Mouse (Mus musculus) intestine, embryonic 15.5 days (tissue): ENCODE measurements around the gene Cct3. TPM values are rescaled to one million over a fixed set of nuclear protein-coding genes. Genes with fewer than 3 reads are reported as not detected.

Experiments
- ATAC-seq: fragments of 200-750 bp; cut with Nextera tagmentation; 2 replicates; pipeline ENCODE4 v1.8.0; 2017; ENCODE audit warnings: moderate TSS enrichment, moderate library complexity
- H3K27ac ChIP-seq: fragments of 300-500 bp; sonication (generic); 2 replicates; pipeline ENCODE4 v1.5.1; 2015; ENCODE audit warnings: mild to moderate bottlenecking, inconsistent platforms
- H3K27me3 ChIP-seq: fragments of 300-500 bp; sonication (generic); replicated peaks from 2 replicates; pipeline ENCODE4 v1.6.1; 2015; ENCODE audit warnings: inconsistent platforms
- H3K36me3 ChIP-seq: fragments of 300-500 bp; sonication (generic); 2 replicates; pipeline ENCODE4 v1.6.1; 2015; ENCODE audit warnings: inconsistent platforms
- H3K4me1 ChIP-seq: fragments of 300-500 bp; sonication (generic); replicated peaks from 2 replicates; pipeline ENCODE4 v1.6.1; 2015; ENCODE audit warnings: inconsistent platforms
- H3K4me2 ChIP-seq: fragments of 300-500 bp; sonication (generic); replicated peaks from 2 replicates; pipeline ENCODE4 v1.6.1; 2015; ENCODE audit warnings: mild to moderate bottlenecking, inconsistent platforms
- H3K4me3 ChIP-seq: fragments of 300-500 bp; sonication (generic); replicated peaks from 2 replicates; pipeline ENCODE4 v1.5.1; 2015; ENCODE audit warnings: inconsistent platforms
- H3K9ac ChIP-seq: fragments of 300-500 bp; sonication (generic); 2 replicates; pipeline ENCODE4 v1.6.1; 2015; ENCODE audit warnings: inconsistent platforms
- H3K9me3 ChIP-seq: fragments of 300-500 bp; sonication (generic); 2 replicates; pipeline ENCODE4 v1.6.1; 2016; ENCODE audit warnings: inconsistent platforms
- WGBS: fragments of 180-500 bp; shearing (Covaris S2); methylation state at CpG from one replicate; pipeline ENCODE4 v1.1.7; 2015; 5-methylcytosine and 5-hydroxymethylcytosine counted together
- polyA plus RNA-seq: library from polyadenylated mRNA; unstranded; fragments of >200 nt; fragmentation: Nextera tagmentation; extraction: Ambion mirVana; gene quantifications from 2 replicates; pipeline ENCODE4 v1.2.1, GENCODE M21; 2015

Cct3 gene
- polyA plus RNA-seq, 1 experiment from 2014 or later = 520 TPM

GRCm38 (mm10) chr3:88297321-88297851, 470 bp downstream of the Cct3 start:
- H3K4me3 ChIP-seq = peak overlapping the region; percentile 89
- peak overlapping the region; percentile 89 for H3K9ac ChIP-seq
- H3K36me3 ChIP-seq = peaks cover 25% of the 10 kb centered on the region
- H3K27ac ChIP-seq = peak overlapping the region; percentile 94
- H3K4me2 ChIP-seq = peak overlapping the region; percentile 62
- no peaks in the 10 kb centered on the region for H3K27me3 ChIP-seq
- H3K4me1 ChIP-seq = peaks cover 10% of the 10 kb centered on the region
- H3K9me3 ChIP-seq = no peaks in the 10 kb centered on the region
- under 1% methylated on average over 30 of the region's 30 CpGs for WGBS
- ATAC-seq = peak; percentile 27

- Histone ChIP-seq H3K27me3 (no peaks in the 10 kb centered on the region), H3K36me3 (peaks cover 40% of the 10 kb centered on the region)
Observed at GRCm38 (mm10) chr3:88299172-88299571, 2.3 kb downstream of the Cct3 start.

GRCm38 (mm10) chr3:88324951-88325405, 28.1 kb downstream of the Cct3 start, which contains the start of gene Glmp:
Gene Glmp, plus strand, starts transcription at chr3:88325023.
- 0 out of 2 replicates have a peak within 1 kb of the TSS, but pooled peaks have one; percentile 40 for H3K27ac ChIP-seq
- H3K9ac ChIP-seq = peak within 1 kb of the TSS; percentile 68
- ATAC-seq = peak; percentile 88
- H3K36me3 ChIP-seq = peaks cover 34% of the 10 kb centered on the region
- H3K4me3 ChIP-seq = peak within 1 kb of the TSS; percentile 84
- H3K9me3 ChIP-seq = no peaks in the 10 kb centered on the region
- H3K27me3 ChIP-seq = no peaks in the 10 kb centered on the region
- peak within 1 kb of the TSS; percentile 85 for H3K4me2 ChIP-seq
- peaks cover 7% of the 10 kb centered on the region for H3K4me1 ChIP-seq
- under 1% methylated on average over 10 of the region's 10 CpGs for WGBS

More at GRCm38 (mm10) chr3:88299172-88299571, 2.3 kb downstream of the Cct3 start:
- whole genome bisulfite sequencing = 76% methylated on average over 1 of the region's 1 CpGs
- Histone ChIP-seq H3K4me2 (no peak overlapping the region), H3K4me1 (peaks cover 10% of the 10 kb centered on the region), H3K4me3 (no peak overlapping the region), H3K9me3 (no peaks in the 10 kb centered on the region), H3K27ac (no peak overlapping the region), H3K9ac (no peak overlapping the region)
- no peak for ATAC-seq

GRCm38 (mm10) chr3:88328956-88329355, 32.0 kb downstream of the Cct3 start:
- Histone ChIP-seq H3K4me1 (peaks cover 10% of the 10 kb centered on the region), H3K27ac (no peak overlapping the region), H3K9me3 (no peaks in the 10 kb centered on the region), H3K36me3 (peaks cover 6% of the 10 kb centered on the region; the same call in 1 of the 2 replicates), H3K4me3 (no peak overlapping the region), H3K4me2 (no peak overlapping the region), H3K27me3 (no peaks in the 10 kb centered on the region), H3K9ac (no peak overlapping the region)
- 59% methylated on average over 5 of the region's 5 CpGs for WGBS
- ATAC-seq = no peak

- Histone ChIP-seq H3K4me2 (no peak overlapping the region), H3K9me3 (no peaks in the 10 kb centered on the region), H3K4me1 (peaks cover 3% of the 10 kb centered on the region; the same call in 1 of the 2 replicates), H3K27ac (no peak overlapping the region), H3K36me3 (peaks cover 6% of the 10 kb centered on the region; the same call in 1 of the 2 replicates), H3K27me3 (no peaks in the 10 kb centered on the region), H3K4me3 (no peak overlapping the region), H3K9ac (no peak overlapping the region)
- WGBS = 38% methylated on average over 2 of the region's 2 CpGs
- no peak for ATAC-seq
Observed at GRCm38 (mm10) chr3:88331282-88331681, 34.4 kb downstream of the Cct3 start.

- Histone ChIP-seq H3K36me3 (peaks cover 2% of the 10 kb centered on the region; the same call in 1 of the 2 replicates), H3K4me1 (peaks cover 10% of the 10 kb centered on the region), H3K4me3 (peak overlapping the region; percentile 81), H3K27ac (peak overlapping the region; percentile 93), H3K4me2 (peak overlapping the region; percentile 66), H3K9ac (peak overlapping the region; percentile 42), H3K27me3 (no peaks in the 10 kb centered on the region), H3K9me3 (no peaks in the 10 kb centered on the region)
- WGBS = 34% methylated on average over 12 of the region's 12 CpGs
- peak; percentile 83 for ATAC-seq
Observed at GRCm38 (mm10) chr3:88334029-88334658, 37.2 kb downstream of the Cct3 start.

GRCm38 (mm10) chr3:88334902-88335435, 38.1 kb downstream of the Cct3 start:
- Histone ChIP-seq H3K27me3 (no peaks in the 10 kb centered on the region), H3K36me3 (no peaks in the 10 kb centered on the region), H3K9ac (peak overlapping the region; percentile 95), H3K9me3 (no peaks in the 10 kb centered on the region), H3K4me1 (peaks cover 10% of the 10 kb centered on the region), H3K4me2 (peak overlapping the region; percentile 66), H3K27ac (peak overlapping the region; percentile 93), H3K4me3 (peak overlapping the region; percentile 81)
- no peak for ATAC-seq
- WGBS = 32% methylated on average over 3 of the region's 3 CpGs

- Histone ChIP-seq H3K9ac (peak overlapping the region; percentile 95), H3K4me2 (peak overlapping the region; percentile 66), H3K36me3 (no peaks in the 10 kb centered on the region), H3K4me1 (peaks cover 10% of the 10 kb centered on the region), H3K9me3 (no peaks in the 10 kb centered on the region), H3K4me3 (peak overlapping the region; percentile 81), H3K27me3 (no peaks in the 10 kb centered on the region), H3K27ac (peak overlapping the region; percentile 93)
- under 1% methylated on average over 27 of the region's 27 CpGs for WGBS
- peak; percentile 31 for ATAC-seq
Observed at GRCm38 (mm10) chr3:88335436-88336053, 38.6 kb downstream of the Cct3 start.

GRCm38 (mm10) chr3:88336058-88337013, 39.4 kb downstream of the Cct3 start, which contains the start of the genes Tmem79 and Smg5:
Gene Tmem79, minus strand, starts transcription at chr3:88336148.
Gene Smg5, plus strand, starts transcription at chr3:88336260.
- Histone ChIP-seq H3K4me3 (peak within 1 kb of the TSS; percentile 81), H3K4me2 (peak within 1 kb of the TSS; percentile 66), H3K36me3 (no peaks in the 10 kb centered on the region), H3K4me1 (peaks cover 10% of the 10 kb centered on the region), H3K9me3 (no peaks in the 10 kb centered on the region), H3K27me3 (no peaks in the 10 kb centered on the region), H3K27ac (peak within 1 kb of the TSS; percentile 93), H3K9ac (peak within 1 kb of the TSS; percentile 95)
- 1% methylated on average over 48 of the region's 66 CpGs for WGBS
- peak; percentile 89 for ATAC-seq

- H3K4me1 ChIP-seq = peaks cover 10% of the 10 kb centered on the region
- peak overlapping the region; percentile 45 for H3K27ac ChIP-seq
- peak overlapping the region; percentile 81; the same call in 1 of the 2 replicates for H3K4me3 ChIP-seq
- no peak for ATAC-seq
- H3K4me2 ChIP-seq = peak overlapping the region; percentile 60
- H3K27me3 ChIP-seq = no peaks in the 10 kb centered on the region
- no peaks in the 10 kb centered on the region for H3K9me3 ChIP-seq
- WGBS = 54% methylated on average over 11 of the region's 11 CpGs
- peaks cover 5% of the 10 kb centered on the region for H3K36me3 ChIP-seq
- peak overlapping the region; percentile 11; the same call in 1 of the 2 replicates for H3K9ac ChIP-seq
Observed at GRCm38 (mm10) chr3:88337367-88338020, 40.6 kb downstream of the Cct3 start.

GRCm38 (mm10) chr3:88338316-88338715, 41.4 kb downstream of the Cct3 start:
- Histone ChIP-seq H3K9ac (no peak overlapping the region), H3K36me3 (peaks cover 12% of the 10 kb centered on the region)
- no peak for ATAC-seq

More at GRCm38 (mm10) chr3:88338316-88338715, 41.4 kb downstream of the Cct3 start:
- no peaks in the 10 kb centered on the region for H3K27me3 ChIP-seq
- H3K4me3 ChIP-seq = no peak overlapping the region
- H3K4me2 ChIP-seq = no peak overlapping the region
- peaks cover 8% of the 10 kb centered on the region for H3K4me1 ChIP-seq
- H3K27ac ChIP-seq = no peak overlapping the region
- no peaks in the 10 kb centered on the region for H3K9me3 ChIP-seq
- WGBS = 91% methylated on average over 7 of the region's 7 CpGs
